Mouse (Mus musculus) left cerebral cortex, postnatal 10 days (tissue): ENCODE data around the gene Fbxo28. TPM values are rescaled to one million over a fixed set of nuclear protein-coding genes. Genes with fewer than 3 reads are reported as not detected.

Experiments used
- DNase-seq, 2 experiments: peaks; one replicate each; pipeline ENCODE4 v3.0.0; 2021 to 2022; ENCODE audit warnings: low spot score in 2 of 2, mixed read lengths in 1 of 2; ENCODE audit errors: extremely low spot score in 1 of 2
- intact Hi-C: fragments of 180-260 bp; cut with DNase I; formaldehyde crosslinking; loops from one replicate; pipeline ENCODE4 v1.15.1; 2025
- total RNA-seq, 2 experiments: library from RNA; stranded (reverse); gene quantifications; 2 replicates each; pipeline ENCODE4 v1.2.3; 2021

The Fbxo28 gene
- 10 to 100 TPM; 42.7 to 44.8 TPM for total RNA-seq

GRCm38 (mm10) chr1:182340821-182341781 is at the start of gene Fbxo28:
TSS of gene Fbxo28 (minus strand) at chr1:182341629.
- intact Hi-C loops, result loop anchor here (5.0 kb wide), 1 partner anchor 66 kb away; the partner anchor contains the start of gene Trp53bp2
- DNase-seq, result peak; percentile 83 to 92

- DNase-seq, result no peak
- intact Hi-C loops, result no loop called here
These were observed 47.3 kb upstream of the Fbxo28 start for GRCm38 (mm10) chr1:182388729-182389128.

- DNase-seq, result no peak
- intact Hi-C loops, result no loop called here
These were observed 45.0 kb upstream of the Fbxo28 start for GRCm38 (mm10) chr1:182386449-182386848.

GRCm38 (mm10) chr1:182383096-182383495 is 41.7 kb upstream of the Fbxo28 start:
- intact Hi-C loops, result no loop called here
- DNase-seq, result no peak

- intact Hi-C loops, result no loop called here
- no peak for DNase-seq
These were observed 39.9 kb upstream of the Fbxo28 start for GRCm38 (mm10) chr1:182381327-182381726.

- intact Hi-C loops, result no loop called here
- no peak for DNase-seq
These were observed 39.3 kb upstream of the Fbxo28 start for GRCm38 (mm10) chr1:182380683-182381082.

GRCm38 (mm10) chr1:182378876-182379275 is 37.4 kb upstream of the Fbxo28 start:
- intact Hi-C loops, result no loop called here
- no peak for DNase-seq

- intact Hi-C loops, result no loop called here
- DNase-seq, result no peak
These were observed 36.9 kb upstream of the Fbxo28 start for GRCm38 (mm10) chr1:182378205-182378835.

- intact Hi-C loops, result no loop called here
- no peak for DNase-seq
These were observed 36.1 kb upstream of the Fbxo28 start for GRCm38 (mm10) chr1:182377519-182377918.

- no peak for DNase-seq
- intact Hi-C loops, result no loop called here
These were observed 35.4 kb upstream of the Fbxo28 start for GRCm38 (mm10) chr1:182376826-182377225.

- intact Hi-C loops, result no loop called here
These were observed 34.8 kb upstream of the Fbxo28 start for GRCm38 (mm10) chr1:182376221-182376620.

GRCm38 (mm10) chr1:182371891-182372290 is 30.5 kb upstream of the Fbxo28 start:
- DNase-seq, result no peak

More at GRCm38 (mm10) chr1:182376221-182376620, 34.8 kb upstream of the Fbxo28 start:
- no peak for DNase-seq

GRCm38 (mm10) chr1:182369435-182369834 is 28.0 kb upstream of the Fbxo28 start:
- intact Hi-C loops, result no loop called here
- no peak for DNase-seq

More at GRCm38 (mm10) chr1:182371891-182372290, 30.5 kb upstream of the Fbxo28 start:
- intact Hi-C loops, result no loop called here

GRCm38 (mm10) chr1:182368782-182369181 is 27.4 kb upstream of the Fbxo28 start:
- DNase-seq, result no peak
- intact Hi-C loops, result no loop called here

GRCm38 (mm10) chr1:182368309-182368708 is 26.9 kb upstream of the Fbxo28 start:
- no peak for DNase-seq
- intact Hi-C loops, result no loop called here

GRCm38 (mm10) chr1:182363683-182364404 is 22.4 kb upstream of the Fbxo28 start:
- no peak for DNase-seq
- intact Hi-C loops, result no loop called here

GRCm38 (mm10) chr1:182362703-182363102 is 21.3 kb upstream of the Fbxo28 start:
- intact Hi-C loops, result no loop called here
- DNase-seq, result no peak

- DNase-seq, result no peak
- intact Hi-C loops, result no loop called here
These were observed 16.7 kb upstream of the Fbxo28 start for GRCm38 (mm10) chr1:182358133-182358532.

GRCm38 (mm10) chr1:182354504-182355147 is 13.2 kb upstream of the Fbxo28 start:
- intact Hi-C loops, result no loop called here
- DNase-seq, result no peak
